Mouse (Mus musculus) G1E-ER4 (cell line): ENCODE measurements around the gene Fpr-rs6. TPM values are rescaled to one million over a fixed set of nuclear protein-coding genes. Genes with fewer than 3 reads are reported as not detected.

Source experiments
- GATA1 ChIP-seq: IDR thresholded peaks from one replicate; pipeline ENCODE4 v1.8.0; 2012; ENCODE audit warnings: low read length, inconsistent platforms
- polyA plus RNA-seq: library from polyadenylated mRNA; stranded (reverse); fragments of >175 nt; gene quantifications from 2 replicates; pipeline ENCODE4 v1.2.3, GENCODE M21; 2012

The Fpr-rs6 gene
- polyA plus RNA-seq, result not detected in 2 replicates

DNA sequence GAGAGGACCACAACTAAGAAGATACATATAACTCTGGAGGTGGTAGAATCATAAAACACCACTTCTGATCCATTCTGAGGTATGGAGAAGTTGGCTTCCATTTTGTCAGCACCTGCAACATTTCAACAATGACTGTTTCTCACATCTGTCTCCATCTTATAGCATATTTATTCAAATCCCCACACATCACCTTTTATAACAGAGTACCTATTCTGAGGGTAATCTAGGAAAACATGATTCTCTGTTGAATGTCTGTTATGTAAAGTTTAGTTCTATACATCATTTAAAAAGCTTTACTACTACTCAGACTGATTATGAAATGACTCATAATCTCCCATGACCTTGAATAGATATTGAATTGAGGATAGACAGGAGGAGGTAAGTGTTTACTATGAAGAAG is at the start of gene Fpr-rs6:
Gene Fpr-rs6, minus strand, starts transcription at position 101 of the 400 bp plus-strand sequence.
- no peak for TF ChIP-seq GATA1

Other genes starting within 250 kb of the Fpr-rs6 start
- gene Vmn2r104, start 134.8 kb downstream of the Fpr-rs6 start, polyA plus RNA-seq, result not detected in 2 replicates
- gene Fpr-rs7, start 68.9 kb downstream of the Fpr-rs6 start, polyA plus RNA-seq, result not detected in 2 replicates
- not detected in 2 replicates for gene Vmn2r105, start 52.0 kb upstream of the Fpr-rs6 start, polyA plus RNA-seq
- gene Vmn2r106, start 102.5 kb upstream of the Fpr-rs6 start, polyA plus RNA-seq, result not detected in 2 replicates
- not detected in 2 replicates for gene Vmn2r107, start 162.1 kb upstream of the Fpr-rs6 start, polyA plus RNA-seq
- not detected in 2 replicates for gene Vmn1r224, start 231.0 kb upstream of the Fpr-rs6 start, polyA plus RNA-seq